Mouse (Mus musculus): ENCODE measurements at regions not wholly inside any gene's neighbourhood (a gene's known extent, or its start where the extent isn't known, plus 50 kb on each side); places are given as distances from the start of the nearest gene placed in this dataset.

DNA sequence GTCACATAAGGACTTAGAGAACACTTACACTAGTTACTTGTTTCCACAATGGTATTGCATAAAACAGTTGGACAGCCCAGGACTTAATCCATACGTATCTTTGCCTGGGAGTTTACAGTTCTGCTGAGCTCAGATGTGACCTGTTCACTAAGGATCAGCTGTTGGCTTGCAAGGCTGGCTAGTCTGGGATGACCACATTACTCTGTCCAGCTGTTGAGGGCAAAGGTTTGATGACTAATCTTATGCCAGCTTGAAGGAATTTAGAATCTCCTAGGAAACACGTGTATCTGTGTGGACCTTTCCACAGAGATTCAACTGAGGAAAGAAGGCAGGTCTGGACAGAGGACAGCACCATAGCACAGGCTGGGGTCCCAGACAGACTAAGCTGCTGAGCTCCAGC lies 188.7 kb upstream of the Sesn3 start:
- 79% methylated on average over 2 of the region's 2 CpGs for WGBS
- no peak for ATAC-seq (ENCODE audit: low read depth)
- no peak overlapping the region for H3K27ac ChIP-seq (replicated peaks)
- no peaks in the 10 kb centered on the region for H3K36me3 ChIP-seq
- peaks cover 10% of the 10 kb centered on the region; the same call in 1 of the 2 replicates for H3K4me1 ChIP-seq (replicated peaks)
- H3K4me2 ChIP-seq, result no peak overlapping the region
- H3K27me3 ChIP-seq, result no peaks in the 10 kb centered on the region
- H3K9me3 ChIP-seq, result no peaks in the 10 kb centered on the region
- no peak overlapping the region for H3K4me3 ChIP-seq
- no peak overlapping the region for H3K9ac ChIP-seq

DNA sequence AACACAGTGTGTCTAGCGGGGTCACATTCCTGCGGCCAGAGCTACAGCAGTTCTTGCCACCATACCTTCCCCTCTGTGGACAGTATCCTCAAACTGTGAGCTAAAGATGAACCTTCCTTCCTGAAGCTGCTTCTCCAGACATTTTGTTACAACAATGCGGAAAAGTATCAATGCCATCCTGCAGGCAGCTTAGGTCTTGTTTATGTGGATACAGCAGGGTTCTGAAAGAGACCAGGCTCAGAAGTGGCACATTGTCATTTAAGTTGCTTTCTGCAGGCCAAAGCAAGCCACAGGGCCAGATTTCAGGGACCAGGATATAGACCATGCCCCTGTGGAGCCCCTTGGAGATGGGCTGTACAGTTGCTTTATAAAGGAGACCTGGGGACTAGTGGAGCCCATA lies 188.3 kb upstream of the Sesn3 start:
- Histone ChIP-seq H3K27ac (replicated peaks) (no peak overlapping the region), H3K9me3 (no peaks in the 10 kb centered on the region), H3K4me3 (no peak overlapping the region), H3K36me3 (no peaks in the 10 kb centered on the region), H3K4me2 (no peak overlapping the region), H3K9ac (no peak overlapping the region), H3K27me3 (no peaks in the 10 kb centered on the region), H3K4me1 (replicated peaks) (peaks cover 10% of the 10 kb centered on the region; the same call in 1 of the 2 replicates)
- ATAC-seq (ENCODE audit: low read depth), result no peak
- 96% methylated on average over 3 of the region's 3 CpGs for WGBS

DNA sequence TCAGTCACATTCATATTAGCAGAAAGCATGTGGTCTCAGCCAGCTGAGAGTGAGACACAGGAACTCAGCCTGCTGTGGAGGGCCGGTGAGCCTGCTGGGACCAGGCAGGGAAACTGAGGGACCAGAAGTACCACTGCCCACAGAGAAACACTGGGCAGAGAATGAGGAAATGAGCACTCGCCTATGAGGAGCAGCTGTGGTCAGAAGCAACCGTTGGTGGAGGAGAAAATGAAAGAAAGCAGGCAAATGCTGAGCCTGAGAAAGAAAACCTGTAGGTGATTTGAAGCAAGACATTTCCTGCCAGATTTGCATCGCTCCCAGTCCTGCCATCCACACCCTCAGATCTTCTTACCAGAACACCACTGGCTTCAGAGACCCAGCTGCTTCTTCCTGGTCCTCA lies 187.0 kb upstream of the Sesn3 start:
- H3K4me3 ChIP-seq, result no peak overlapping the region
- no peaks in the 10 kb centered on the region for H3K27me3 ChIP-seq
- WGBS, result 79% methylated on average over 4 of the region's 4 CpGs
- no peak overlapping the region for H3K4me2 ChIP-seq
- H3K9me3 ChIP-seq, result no peaks in the 10 kb centered on the region
- no peak overlapping the region for H3K9ac ChIP-seq
- H3K36me3 ChIP-seq, result no peaks in the 10 kb centered on the region
- no peak overlapping the region for H3K27ac ChIP-seq (replicated peaks)
- H3K4me1 ChIP-seq (replicated peaks), result peaks cover 10% of the 10 kb centered on the region; the same call in 1 of the 2 replicates
- no peak for ATAC-seq (ENCODE audit: low read depth)

DNA sequence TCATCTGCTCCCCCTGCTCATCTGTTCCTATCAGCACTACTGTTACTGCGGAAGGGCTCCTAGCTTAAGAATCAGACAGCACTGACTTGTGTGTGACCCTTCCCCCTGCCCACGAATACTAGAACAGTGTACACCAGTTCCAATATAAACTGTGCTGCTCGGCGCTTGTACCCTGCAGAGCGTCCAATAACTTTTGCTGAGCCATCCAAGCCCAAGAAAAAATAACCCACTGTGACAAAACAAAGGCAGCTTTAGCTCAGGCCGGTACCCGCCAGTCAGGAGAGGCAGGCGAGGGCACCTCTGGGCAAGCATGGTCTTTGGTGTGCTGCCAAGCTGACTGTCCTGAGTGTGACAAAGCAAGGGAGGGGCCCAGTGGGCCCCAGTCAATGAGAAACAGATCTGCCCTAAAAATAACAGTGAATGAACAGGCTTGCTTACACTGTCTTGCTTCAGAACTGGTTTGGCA lies 185.0 kb upstream of the Sesn3 start:
- no peak overlapping the region for H3K27ac ChIP-seq (replicated peaks)
- H3K4me2 ChIP-seq, result no peak overlapping the region
- 34% methylated on average over 8 of the region's 8 CpGs for WGBS
- H3K27me3 ChIP-seq, result no peaks in the 10 kb centered on the region
- no peak overlapping the region for H3K9ac ChIP-seq
- peaks cover 10% of the 10 kb centered on the region; the same call in 1 of the 2 replicates for H3K4me1 ChIP-seq (replicated peaks)
- H3K9me3 ChIP-seq, result no peaks in the 10 kb centered on the region
- H3K36me3 ChIP-seq, result no peaks in the 10 kb centered on the region
- peak; percentile 77 for ATAC-seq (ENCODE audit: low read depth)
- no peak overlapping the region for H3K4me3 ChIP-seq

DNA sequence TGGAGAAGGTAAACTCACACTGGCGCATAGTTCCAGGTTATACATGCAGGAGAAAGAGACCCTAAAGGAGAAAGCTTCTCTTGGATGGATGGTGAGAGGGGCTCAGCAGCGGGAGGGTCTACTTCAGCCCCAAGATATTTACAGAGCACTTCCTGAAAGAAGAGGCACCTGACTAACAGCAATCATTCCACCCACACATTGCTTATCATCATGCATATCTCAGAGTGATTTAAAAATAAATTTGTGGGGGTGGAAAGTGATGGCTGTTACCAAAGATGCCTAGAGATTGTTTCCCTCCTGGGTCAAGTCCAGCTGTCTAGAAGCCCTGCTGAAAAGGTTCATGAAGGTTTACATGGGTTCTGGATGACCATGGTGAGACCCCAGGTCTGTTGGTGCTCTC lies 184.4 kb upstream of the Sesn3 start:
- Histone ChIP-seq H3K27ac (replicated peaks) (no peak overlapping the region), H3K27me3 (no peaks in the 10 kb centered on the region), H3K4me3 (no peak overlapping the region), H3K4me1 (replicated peaks) (peaks cover 10% of the 10 kb centered on the region; the same call in 1 of the 2 replicates), H3K9ac (no peak overlapping the region), H3K9me3 (no peaks in the 10 kb centered on the region), H3K4me2 (no peak overlapping the region), H3K36me3 (no peaks in the 10 kb centered on the region)
- no peak for ATAC-seq (ENCODE audit: low read depth)
- WGBS, result 98% methylated on average over 2 of the region's 2 CpGs

DNA sequence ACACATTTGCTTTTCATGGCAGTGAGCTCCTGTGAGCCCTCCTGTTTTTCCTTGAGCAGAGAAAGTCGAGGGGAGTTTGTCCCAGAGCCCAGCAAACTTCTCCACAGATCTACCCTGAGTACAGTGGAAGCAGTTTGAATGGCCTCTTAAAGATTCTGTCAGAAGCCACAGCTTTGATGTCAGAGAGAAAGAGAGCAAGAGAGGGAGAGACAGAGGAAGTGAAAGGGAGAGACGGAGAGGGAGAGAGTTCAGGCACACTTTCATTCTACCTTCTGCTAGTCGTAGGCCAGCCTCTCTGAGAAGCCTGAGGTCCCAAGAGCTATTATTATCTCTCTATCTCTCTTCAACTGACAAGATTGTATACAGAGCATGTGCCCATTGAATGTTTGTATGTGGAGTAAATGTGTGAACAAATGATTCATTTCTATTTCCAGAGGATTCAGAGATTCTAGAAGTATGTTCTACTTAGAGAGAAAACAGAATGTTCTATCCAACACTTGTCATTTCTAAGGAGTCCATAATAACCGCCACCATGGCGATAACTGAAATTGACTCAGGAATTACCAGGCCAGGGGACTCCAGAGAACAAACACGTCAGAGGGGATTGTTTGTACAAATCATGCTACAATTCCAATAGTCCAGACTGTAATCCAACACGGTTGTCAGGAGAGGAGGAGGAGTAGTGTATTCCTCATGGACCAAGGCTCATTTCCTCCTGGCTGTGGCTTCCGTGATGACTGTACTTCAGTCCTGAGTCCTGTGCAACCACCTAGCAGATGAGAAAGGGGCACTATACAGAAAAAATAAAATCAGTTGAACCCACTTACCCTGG lies 183.6 kb upstream of the Sesn3 start:
- ATAC-seq (ENCODE audit: low read depth), result no peak
- Histone ChIP-seq H3K27me3 (no peaks in the 10 kb centered on the region), H3K4me2 (no peak overlapping the region), H3K9me3 (no peaks in the 10 kb centered on the region), H3K4me1 (replicated peaks) (peaks cover 10% of the 10 kb centered on the region; the same call in 1 of the 2 replicates), H3K9ac (no peak overlapping the region), H3K4me3 (no peak overlapping the region), H3K27ac (replicated peaks) (no peak overlapping the region), H3K36me3 (no peaks in the 10 kb centered on the region)
- 83% methylated on average over 8 of the region's 8 CpGs for WGBS

DNA sequence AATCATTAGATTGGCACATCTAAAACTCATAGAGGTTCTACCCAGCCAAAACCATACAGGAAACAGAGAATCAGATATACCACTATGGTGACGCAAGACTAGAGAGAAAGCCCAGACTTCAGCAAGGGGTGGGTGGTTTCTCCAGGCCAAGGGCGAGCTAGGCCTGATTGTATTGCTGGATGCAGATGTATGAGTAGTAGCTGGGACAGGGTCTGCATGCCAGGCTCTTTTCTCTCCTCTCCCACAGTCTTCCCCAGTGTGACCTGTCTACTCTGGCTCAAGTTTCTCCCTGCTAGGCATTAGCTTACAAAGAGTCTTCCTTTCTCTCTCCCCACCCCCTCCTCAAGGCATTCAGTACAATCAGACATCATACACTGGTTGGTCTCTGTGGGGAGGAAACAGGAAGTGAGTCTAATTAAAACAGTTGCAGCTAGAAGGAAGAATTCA lies 181.8 kb upstream of the Sesn3 start:
- WGBS, result 91% methylated on average over 2 of the region's 2 CpGs
- Histone ChIP-seq H3K9me3 (no peaks in the 10 kb centered on the region), H3K9ac (no peak overlapping the region), H3K4me2 (no peak overlapping the region), H3K4me3 (no peak overlapping the region), H3K27ac (replicated peaks) (no peak overlapping the region), H3K4me1 (replicated peaks) (peaks cover 10% of the 10 kb centered on the region; the same call in 1 of the 2 replicates), H3K36me3 (no peaks in the 10 kb centered on the region), H3K27me3 (no peaks in the 10 kb centered on the region)
- no peak for ATAC-seq (ENCODE audit: low read depth)

DNA sequence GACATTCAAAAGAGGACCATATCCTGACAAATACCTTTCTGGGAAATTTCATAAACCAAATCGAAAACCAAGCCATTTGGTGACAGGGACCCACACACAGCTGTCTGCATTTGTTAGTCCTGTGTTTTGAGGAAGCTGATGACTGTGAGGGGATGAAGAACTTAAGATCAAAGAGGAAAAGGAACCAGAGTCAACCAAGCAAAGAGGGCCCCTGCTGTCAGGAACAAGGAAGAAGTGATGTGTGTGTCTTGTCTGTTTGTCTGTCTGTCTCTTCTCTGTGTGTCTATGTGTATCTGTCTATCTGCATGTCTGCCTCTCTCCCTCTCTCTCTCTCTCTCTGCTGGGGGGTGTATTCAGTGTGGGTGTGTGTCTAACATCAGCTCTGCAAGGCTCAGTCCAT lies 171.3 kb upstream of the Sesn3 start:
- no peak for ATAC-seq (ENCODE audit: low read depth)
- no peaks in the 10 kb centered on the region for H3K4me1 ChIP-seq (replicated peaks)
- 81% methylated on average over 1 of the region's 1 CpGs for WGBS

DNA sequence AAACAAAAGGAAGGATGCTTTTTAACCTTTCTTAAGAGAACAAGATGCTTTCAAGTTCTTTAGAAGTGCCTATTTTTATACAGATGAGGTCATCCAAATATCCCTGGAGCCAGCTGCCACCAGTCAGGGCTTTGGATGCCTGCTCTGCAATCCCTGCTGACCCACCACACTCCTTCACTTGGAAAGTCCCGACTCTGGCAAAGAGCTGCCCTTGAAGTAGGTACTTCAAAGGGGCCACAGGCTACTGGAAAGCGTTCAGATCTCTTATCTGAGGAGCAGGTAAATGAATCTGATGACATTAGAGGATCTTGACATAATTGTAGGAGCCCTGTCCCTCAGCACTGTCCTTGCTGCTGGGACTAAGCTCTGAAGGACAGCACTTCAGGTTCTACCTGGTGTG lies 169.9 kb upstream of the Sesn3 start:
- no peaks in the 10 kb centered on the region for H3K36me3 ChIP-seq
- H3K9ac ChIP-seq, result no peak overlapping the region
- no peaks in the 10 kb centered on the region for H3K4me1 ChIP-seq (replicated peaks)
- no peak overlapping the region for H3K4me3 ChIP-seq
- H3K4me2 ChIP-seq, result no peak overlapping the region
- no peak overlapping the region for H3K27ac ChIP-seq (replicated peaks)
- no peak for ATAC-seq (ENCODE audit: low read depth)
- WGBS, result 69% methylated on average over 2 of the region's 2 CpGs
- no peaks in the 10 kb centered on the region for H3K27me3 ChIP-seq
- H3K9me3 ChIP-seq, result no peaks in the 10 kb centered on the region

More for the DNA sequence above, 171.3 kb upstream of the Sesn3 start:
- no peak overlapping the region for H3K4me3 ChIP-seq
- H3K9me3 ChIP-seq, result no peaks in the 10 kb centered on the region
- no peaks in the 10 kb centered on the region for H3K27me3 ChIP-seq
- H3K36me3 ChIP-seq, result no peaks in the 10 kb centered on the region
- H3K9ac ChIP-seq, result no peak overlapping the region
- H3K27ac ChIP-seq (replicated peaks), result no peak overlapping the region
- H3K4me2 ChIP-seq, result no peak overlapping the region

DNA sequence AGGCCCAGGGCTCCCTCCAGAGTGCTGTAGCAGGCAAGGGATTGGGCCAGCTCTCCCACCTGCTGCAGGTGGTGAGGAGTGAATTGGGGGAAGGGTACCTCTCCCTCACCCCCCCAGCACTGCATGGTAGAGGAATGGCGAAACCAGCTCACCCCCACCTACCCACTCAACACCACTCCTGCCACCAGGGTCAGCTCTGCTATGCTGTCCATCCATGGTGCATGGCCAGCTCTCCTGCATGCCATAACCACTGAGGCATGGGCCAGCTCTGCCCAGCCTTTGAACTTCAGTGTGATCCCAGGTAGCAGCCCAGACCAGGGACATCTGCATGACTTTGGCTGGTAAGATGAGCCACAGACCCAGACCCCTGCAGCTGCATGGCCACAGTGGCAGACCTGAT lies 168.5 kb upstream of the Sesn3 start:
- Histone ChIP-seq H3K9ac (no peak overlapping the region), H3K4me1 (replicated peaks) (no peaks in the 10 kb centered on the region), H3K4me2 (no peak overlapping the region), H3K27me3 (no peaks in the 10 kb centered on the region), H3K9me3 (no peaks in the 10 kb centered on the region), H3K4me3 (no peak overlapping the region), H3K36me3 (no peaks in the 10 kb centered on the region), H3K27ac (replicated peaks) (no peak overlapping the region)
- no peak for ATAC-seq (ENCODE audit: low read depth)
- WGBS, result 100% methylated on average over 1 of the region's 1 CpGs

DNA sequence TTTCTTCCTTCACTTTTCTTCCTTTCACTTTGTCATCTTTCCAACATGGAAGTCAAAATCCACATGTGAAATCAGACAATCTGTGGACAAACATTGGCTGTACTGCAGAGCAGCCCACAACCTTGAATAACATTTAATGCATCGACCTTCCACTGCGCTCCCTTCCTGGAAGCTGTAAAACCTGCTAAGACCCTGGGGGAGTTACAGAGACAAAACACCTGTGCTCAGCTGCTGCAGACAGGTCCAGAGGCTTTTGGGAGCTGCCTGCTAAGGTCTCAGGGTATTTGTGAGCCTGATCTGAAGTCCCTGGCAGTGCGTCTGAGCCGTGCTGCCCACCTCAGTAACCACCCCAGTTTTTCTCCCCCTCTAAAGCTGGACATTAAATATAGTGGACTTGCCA lies 166.1 kb upstream of the Sesn3 start:
- no peaks in the 10 kb centered on the region for H3K36me3 ChIP-seq
- H3K9ac ChIP-seq, result no peak overlapping the region
- no peaks in the 10 kb centered on the region for H3K4me1 ChIP-seq (replicated peaks)
- no peak overlapping the region for H3K4me3 ChIP-seq
- no peak overlapping the region for H3K4me2 ChIP-seq
- H3K9me3 ChIP-seq, result no peaks in the 10 kb centered on the region
- no peak overlapping the region for H3K27ac ChIP-seq (replicated peaks)
- H3K27me3 ChIP-seq, result no peaks in the 10 kb centered on the region
- WGBS, result 92% methylated on average over 4 of the region's 4 CpGs
- no peak for ATAC-seq (ENCODE audit: low read depth)

DNA sequence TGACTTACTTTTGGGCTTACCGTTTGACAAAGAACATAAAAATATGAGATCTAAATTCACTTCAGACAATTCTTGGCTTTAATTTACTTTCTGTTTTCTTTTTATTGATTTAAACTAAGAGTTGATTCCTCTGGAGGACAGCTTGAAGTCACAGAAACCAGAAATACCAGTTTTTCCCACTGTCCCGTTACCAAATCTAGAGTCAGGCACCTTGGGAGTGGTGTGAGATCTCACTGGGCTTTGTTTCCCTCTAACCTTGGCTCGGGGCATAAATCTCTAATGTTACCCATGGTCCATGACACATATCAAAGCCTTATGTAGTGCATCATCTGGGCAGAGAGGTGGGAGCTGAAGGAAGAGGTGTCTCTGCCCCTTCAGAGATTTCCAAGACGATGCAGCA lies 165.4 kb upstream of the Sesn3 start:
- no peaks in the 10 kb centered on the region for H3K4me1 ChIP-seq (replicated peaks)
- no peak overlapping the region for H3K27ac ChIP-seq (replicated peaks)
- no peaks in the 10 kb centered on the region for H3K27me3 ChIP-seq
- no peak overlapping the region for H3K9ac ChIP-seq
- ATAC-seq (ENCODE audit: low read depth), result no peak
- no peaks in the 10 kb centered on the region for H3K9me3 ChIP-seq
- H3K4me3 ChIP-seq, result no peak overlapping the region
- WGBS, result 85% methylated on average over 4 of the region's 4 CpGs
- no peak overlapping the region for H3K4me2 ChIP-seq
- H3K36me3 ChIP-seq, result no peaks in the 10 kb centered on the region

DNA sequence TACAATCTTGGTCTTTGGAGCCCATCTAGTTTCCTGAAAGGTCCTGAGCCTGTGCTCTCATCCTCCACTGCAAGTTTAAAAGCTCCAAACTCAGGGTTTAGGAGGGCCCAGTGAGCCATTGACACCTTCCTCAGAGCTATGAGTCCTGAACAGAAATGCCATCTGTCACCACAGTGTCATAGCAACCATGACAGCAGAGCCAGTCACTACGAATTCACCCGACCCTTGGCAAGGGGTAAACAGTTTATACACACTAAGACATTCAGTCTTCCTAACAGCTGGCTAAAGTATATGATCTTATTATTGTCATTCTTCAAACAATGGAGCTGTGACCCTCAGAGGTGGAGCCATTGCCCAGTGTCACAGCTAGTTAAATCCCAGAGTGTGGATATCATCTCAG lies 163.2 kb upstream of the Sesn3 start:
- H3K4me2 ChIP-seq, result no peak overlapping the region
- no peak overlapping the region for H3K27ac ChIP-seq (replicated peaks)
- 41% methylated on average over 2 of the region's 2 CpGs for WGBS
- no peaks in the 10 kb centered on the region for H3K27me3 ChIP-seq
- no peak overlapping the region for H3K9ac ChIP-seq
- no peaks in the 10 kb centered on the region for H3K9me3 ChIP-seq
- no peak overlapping the region for H3K4me3 ChIP-seq
- ATAC-seq (ENCODE audit: low read depth), result no peak
- no peaks in the 10 kb centered on the region for H3K36me3 ChIP-seq
- no peaks in the 10 kb centered on the region for H3K4me1 ChIP-seq (replicated peaks)
